Mouse (Mus musculus): ENCODE data around the gene Eif4g1. TPM values are rescaled to one million over a fixed set of nuclear protein-coding genes. Genes with fewer than 3 reads are reported as not detected.

Gene Eif4g1
- total and polyA plus RNA-seq, 2 experiments from 2014 or later = 74.6 to 296 TPM

DNA sequence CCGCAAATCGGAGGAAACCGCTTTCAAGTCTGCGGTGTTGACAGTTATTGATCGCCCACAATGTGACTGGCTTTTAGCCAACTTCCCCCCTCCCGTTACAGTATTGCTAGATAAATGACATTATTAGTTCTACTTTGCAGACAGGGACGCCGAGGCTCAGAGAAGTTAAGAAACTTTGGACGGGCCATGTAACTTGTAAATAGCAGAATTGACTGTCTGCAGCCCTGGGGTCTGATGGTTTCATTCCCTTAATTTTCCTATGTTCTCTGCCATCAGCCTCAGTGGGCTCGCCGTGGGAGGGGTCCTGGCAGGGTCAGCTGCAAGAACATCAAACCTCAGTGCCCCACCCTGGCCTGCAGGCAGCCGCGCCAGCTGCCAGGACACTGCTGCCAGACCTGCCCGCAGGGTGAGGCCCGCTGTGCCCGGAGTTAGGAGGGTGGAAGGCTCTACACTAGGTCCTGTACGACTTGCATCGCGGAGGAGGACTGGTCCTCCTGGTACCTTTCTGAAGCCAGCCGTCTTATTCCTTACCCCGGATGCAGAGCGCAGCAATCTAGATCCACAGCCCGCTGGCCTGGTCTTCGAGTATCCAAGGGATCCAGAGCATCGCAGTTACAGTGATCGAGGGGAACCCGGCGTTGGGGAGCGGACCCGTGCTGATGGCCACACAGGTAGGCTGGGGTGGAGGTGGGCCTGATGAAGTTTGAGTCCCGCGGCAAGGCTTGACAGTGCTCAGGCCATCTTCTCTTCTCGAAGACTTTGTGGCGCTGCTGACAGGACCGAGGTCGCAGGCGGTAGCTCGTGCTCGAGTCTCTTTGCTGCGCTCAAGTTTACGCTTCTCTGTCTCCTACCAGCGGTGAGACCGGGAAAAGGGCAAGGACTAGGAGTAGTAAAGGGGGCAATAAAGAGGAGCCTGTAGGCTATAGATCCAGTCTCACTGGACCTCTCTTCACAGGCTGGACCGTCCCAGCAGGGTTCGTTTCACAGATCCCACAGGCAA, 65.9 kb downstream of the Eif4g1 start, which contains the start of gene Thpo:
Thpo (minus strand) TSS at position 781 of the 1,000 bp plus-strand sequence.
- Histone ChIP-seq H3K36me3 (replicated peaks; ENCODE audit: control insufficient read depth, insufficient read depth, low read length) (no peaks in the 10 kb centered on the region), H3K27ac (ENCODE audit: low read depth) (no peak within 1 kb of the TSS), H3K4me3 (ENCODE audit: low read depth, low read length) (peak within 1 kb of the TSS; percentile 66), H3K9me3 (replicated peaks; ENCODE audit: control insufficient read depth, low read length) (no peaks in the 10 kb centered on the region), H3K4me1 (ENCODE audit: control insufficient read depth, insufficient read depth) (peaks cover 10% of the 10 kb centered on the region; the same call in 1 of the 2 replicates), H3K4me2 (ENCODE audit: low read depth, low read length) (peak within 1 kb of the TSS; percentile 99), H3K9ac (replicated peaks; ENCODE audit: low read depth, low read length) (0 out of 2 replicates have a peak within 1 kb of the TSS, but pooled peaks have one; percentile 54), H3K27me3 (ENCODE audit: control insufficient read depth, insufficient read depth, low read length) (peaks cover 64% of the 10 kb centered on the region)
- ATAC-seq (ENCODE audit: insufficient read depth, low read depth) = no peak
- DNase-seq (ENCODE audit: low spot score) = no peak
- 5% methylated on average over 45 of the region's 45 CpGs for WGBS
- TF ChIP-seq CTCF (IDR thresholded peaks at IDR 0.05; ENCODE audit: low read depth) (no peak), EP300 (IDR thresholded peaks at IDR 0.05; ENCODE audit: low read depth) (no peak)

DNA sequence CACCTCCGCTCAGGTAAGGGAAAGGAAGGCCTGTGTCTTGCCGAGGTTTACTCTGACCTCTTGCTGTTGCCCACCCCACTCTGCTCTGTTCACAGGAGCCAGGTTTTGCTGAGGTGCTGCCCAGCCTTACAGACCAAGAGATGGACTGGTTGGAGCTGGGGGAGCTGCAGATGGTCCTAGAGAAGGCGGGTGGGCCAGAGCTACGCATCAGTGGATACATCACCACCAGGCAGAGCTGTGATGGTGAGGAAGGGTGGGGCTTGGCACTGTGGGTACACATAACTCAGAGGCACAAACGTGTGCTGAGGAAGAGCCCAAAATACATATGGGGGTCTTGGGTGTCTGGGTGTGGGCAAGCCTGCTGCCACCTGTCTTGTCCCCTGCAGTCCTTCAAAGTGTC, 67.5 kb downstream of the Eif4g1 start:
- no peak for TF ChIP-seq CTCF (IDR thresholded peaks at IDR 0.05; ENCODE audit: low read depth)
- no peak for TF ChIP-seq EP300 (IDR thresholded peaks at IDR 0.05; ENCODE audit: low read depth)
- WGBS = 72% methylated on average over 5 of the region's 5 CpGs
- Histone ChIP-seq H3K4me1 (ENCODE audit: control insufficient read depth, insufficient read depth) (peaks cover 10% of the 10 kb centered on the region; the same call in 1 of the 2 replicates), H3K27ac (ENCODE audit: low read depth) (no peak overlapping the region), H3K4me2 (ENCODE audit: low read depth, low read length) (no peak overlapping the region), H3K4me3 (ENCODE audit: low read depth, low read length) (no peak overlapping the region), H3K27me3 (ENCODE audit: control insufficient read depth, insufficient read depth, low read length) (peaks cover 64% of the 10 kb centered on the region), H3K9ac (replicated peaks; ENCODE audit: low read depth, low read length) (no peak overlapping the region), H3K9me3 (replicated peaks; ENCODE audit: control insufficient read depth, low read length) (no peaks in the 10 kb centered on the region), H3K36me3 (replicated peaks; ENCODE audit: control insufficient read depth, insufficient read depth, low read length) (no peaks in the 10 kb centered on the region)
- DNase-seq (ENCODE audit: low spot score) (no peak), ATAC-seq (ENCODE audit: insufficient read depth, low read depth) (no peak)

DNA sequence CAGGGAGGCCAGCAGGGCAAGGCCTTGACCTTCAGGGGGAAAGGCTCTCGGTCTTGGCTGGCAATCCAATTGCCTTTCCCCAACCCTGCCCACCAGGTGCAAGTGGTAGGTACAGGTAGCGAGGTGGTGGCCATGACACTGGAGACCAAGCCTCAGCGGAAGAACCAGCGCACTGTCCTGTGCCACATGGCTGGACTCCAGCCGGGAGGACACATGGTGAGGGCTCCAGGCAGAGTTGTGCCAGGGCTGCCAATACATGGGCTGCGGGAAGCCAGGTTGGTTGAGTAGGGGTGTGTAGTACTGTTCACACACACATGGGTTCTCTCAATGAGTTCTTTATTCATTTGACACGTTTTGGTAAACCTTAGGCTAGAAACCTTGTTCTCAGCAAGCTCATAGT, 68.1 kb downstream of the Eif4g1 start:
- H3K27me3 ChIP-seq (ENCODE audit: control insufficient read depth, insufficient read depth, low read length) = peaks cover 62% of the 10 kb centered on the region
- H3K4me2 ChIP-seq (ENCODE audit: low read depth, low read length) = no peak overlapping the region
- no peaks in the 10 kb centered on the region for H3K9me3 ChIP-seq (replicated peaks; ENCODE audit: control insufficient read depth, low read length)
- peaks cover 10% of the 10 kb centered on the region; the same call in 1 of the 2 replicates for H3K4me1 ChIP-seq (ENCODE audit: control insufficient read depth, insufficient read depth)
- H3K36me3 ChIP-seq (replicated peaks; ENCODE audit: control insufficient read depth, insufficient read depth, low read length) = no peaks in the 10 kb centered on the region
- no peak overlapping the region for H3K9ac ChIP-seq (replicated peaks; ENCODE audit: low read depth, low read length)
- WGBS = 80% methylated on average over 7 of the region's 7 CpGs
- H3K27ac ChIP-seq (ENCODE audit: low read depth) = no peak overlapping the region
- ATAC-seq (ENCODE audit: insufficient read depth, low read depth) (no peak), DNase-seq (ENCODE audit: low spot score) (no peak)
- no peak overlapping the region for H3K4me3 ChIP-seq (ENCODE audit: low read depth, low read length)
- no peak for TF ChIP-seq EP300 (IDR thresholded peaks at IDR 0.05; ENCODE audit: low read depth)
- no peak for TF ChIP-seq CTCF (IDR thresholded peaks at IDR 0.05; ENCODE audit: low read depth)

DNA sequence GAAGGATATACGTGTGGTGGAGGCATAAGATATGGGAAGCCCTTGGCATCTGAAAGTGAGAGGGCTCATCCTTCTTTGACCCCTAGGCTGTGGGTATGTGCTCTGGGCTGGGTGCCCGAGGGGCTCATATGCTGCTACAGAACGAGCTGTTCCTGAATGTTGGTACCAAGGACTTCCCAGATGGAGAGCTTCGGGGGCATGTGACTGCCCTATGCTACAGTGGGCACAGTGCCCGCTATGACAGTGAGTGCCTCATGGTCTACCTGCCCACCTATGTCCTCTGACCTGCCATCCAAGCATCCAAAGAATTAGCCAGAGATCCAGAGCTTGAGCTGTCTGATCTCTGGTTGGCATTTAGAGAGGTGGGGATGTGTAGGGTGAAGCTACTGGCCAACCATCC, 68.7 kb downstream of the Eif4g1 start:
- no peak overlapping the region for H3K9ac ChIP-seq (replicated peaks; ENCODE audit: low read depth, low read length)
- no peak overlapping the region for H3K27ac ChIP-seq (ENCODE audit: low read depth)
- WGBS = 75% methylated on average over 5 of the region's 5 CpGs
- peaks cover 10% of the 10 kb centered on the region; the same call in 1 of the 2 replicates for H3K4me1 ChIP-seq (ENCODE audit: control insufficient read depth, insufficient read depth)
- no peak overlapping the region for H3K4me3 ChIP-seq (ENCODE audit: low read depth, low read length)
- no peak for DNase-seq (ENCODE audit: low spot score)
- no peak overlapping the region for H3K4me2 ChIP-seq (ENCODE audit: low read depth, low read length)
- no peaks in the 10 kb centered on the region for H3K9me3 ChIP-seq (replicated peaks; ENCODE audit: control insufficient read depth, low read length)
- ATAC-seq (ENCODE audit: insufficient read depth, low read depth) = no peak
- no peaks in the 10 kb centered on the region for H3K36me3 ChIP-seq (replicated peaks; ENCODE audit: control insufficient read depth, insufficient read depth, low read length)
- H3K27me3 ChIP-seq (ENCODE audit: control insufficient read depth, insufficient read depth, low read length) = peaks cover 56% of the 10 kb centered on the region
- TF ChIP-seq CTCF (IDR thresholded peaks at IDR 0.05; ENCODE audit: low read depth) (no peak), EP300 (IDR thresholded peaks at IDR 0.05; ENCODE audit: low read depth) (no peak)

DNA sequence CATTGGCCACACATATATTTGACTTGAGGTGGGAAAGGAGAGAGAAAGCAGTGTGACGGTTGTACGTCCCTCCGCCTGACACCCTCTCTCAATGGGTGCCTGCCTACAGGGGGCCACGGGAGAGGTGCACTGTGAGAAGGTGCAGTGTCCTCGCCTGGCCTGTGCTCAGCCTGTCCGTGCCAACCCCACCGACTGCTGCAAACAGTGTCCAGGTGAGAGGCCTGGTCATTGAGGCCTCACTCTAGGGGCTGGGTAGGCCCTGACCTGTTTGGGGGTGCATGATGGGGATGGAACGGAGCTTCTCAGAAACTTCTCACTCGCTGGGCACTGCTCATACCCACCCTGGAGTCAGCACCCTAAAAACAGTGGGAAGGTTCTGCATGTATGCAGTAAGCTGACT, 71.7 kb downstream of the Eif4g1 start:
- no peak overlapping the region for H3K27ac ChIP-seq (ENCODE audit: low read depth)
- ATAC-seq (ENCODE audit: insufficient read depth, low read depth) (no peak), DNase-seq (ENCODE audit: low spot score) (no peak)
- WGBS = 89% methylated on average over 9 of the region's 9 CpGs
- no peak for TF ChIP-seq CTCF (IDR thresholded peaks at IDR 0.05; ENCODE audit: low read depth)
- no peak for TF ChIP-seq EP300 (IDR thresholded peaks at IDR 0.05; ENCODE audit: low read depth)
- no peaks in the 10 kb centered on the region for H3K9me3 ChIP-seq (replicated peaks; ENCODE audit: control insufficient read depth, low read length)
- H3K4me1 ChIP-seq (ENCODE audit: control insufficient read depth, insufficient read depth) = no peaks in the 10 kb centered on the region
- no peak overlapping the region for H3K9ac ChIP-seq (replicated peaks; ENCODE audit: low read depth, low read length)
- H3K4me3 ChIP-seq (ENCODE audit: low read depth, low read length) = no peak overlapping the region
- H3K27me3 ChIP-seq (ENCODE audit: control insufficient read depth, insufficient read depth, low read length) = peaks cover 26% of the 10 kb centered on the region
- no peaks in the 10 kb centered on the region for H3K36me3 ChIP-seq (replicated peaks; ENCODE audit: control insufficient read depth, insufficient read depth, low read length)
- no peak overlapping the region for H3K4me2 ChIP-seq (ENCODE audit: low read depth, low read length)

Other genes with a start within 250 kb of the Eif4g1 start
- gene Abcc5, start 241.9 kb upstream of the Eif4g1 start, total RNA-seq (2014; rRNA removed; ENCODE audit: low replicate concordance) = 60.7 and 64.3 TPM in 2 replicates
- gene Abcc5, start 241.9 kb upstream of the Eif4g1 start, polyA plus RNA-seq (2015; fragmentation: Nextera tagmentation; extraction: Ambion mirVana) = 26.0 and 29.9 TPM in 2 replicates
- gene Eif2b5, start 169.5 kb upstream of the Eif4g1 start, total RNA-seq (2014; rRNA removed; ENCODE audit: low replicate concordance) = 67.6 and 86.3 TPM in 2 replicates
- gene Eif2b5, start 169.5 kb upstream of the Eif4g1 start, polyA plus RNA-seq (2015; fragmentation: Nextera tagmentation; extraction: Ambion mirVana) = 60.0 and 60.2 TPM in 2 replicates
- gene Dvl3, start 151.3 kb upstream of the Eif4g1 start, total RNA-seq (2014; rRNA removed; ENCODE audit: low replicate concordance) = 30.1 and 36.9 TPM in 2 replicates
- gene Dvl3, start 151.3 kb upstream of the Eif4g1 start, polyA plus RNA-seq (2015; fragmentation: Nextera tagmentation; extraction: Ambion mirVana) = 10.0 and 11.4 TPM in 2 replicates
- 327 and 429 TPM in 2 replicates for gene Ap2m1, start 132.8 kb upstream of the Eif4g1 start, total RNA-seq (2014; rRNA removed; ENCODE audit: low replicate concordance)
- gene Ap2m1, start 132.8 kb upstream of the Eif4g1 start, polyA plus RNA-seq (2015; fragmentation: Nextera tagmentation; extraction: Ambion mirVana) = 363 and 375 TPM in 2 replicates
- gene Abcf3, start 119.7 kb upstream of the Eif4g1 start, total RNA-seq (2014; rRNA removed; ENCODE audit: low replicate concordance) = 47.1 and 76.5 TPM in 2 replicates
- 42.2 and 44.3 TPM in 2 replicates for gene Abcf3, start 119.7 kb upstream of the Eif4g1 start, polyA plus RNA-seq (2015; fragmentation: Nextera tagmentation; extraction: Ambion mirVana)
- gene Vwa5b2, start 78.8 kb upstream of the Eif4g1 start, total RNA-seq (2014; rRNA removed; ENCODE audit: low replicate concordance) = 0.46 TPM in 1 of 2 replicates, not detected in the other
- gene Vwa5b2, start 78.8 kb upstream of the Eif4g1 start, polyA plus RNA-seq (2015; fragmentation: Nextera tagmentation; extraction: Ambion mirVana) = 0.04 TPM in 1 of 2 replicates, not detected in the other
- 9.5 and 18.9 TPM in 2 replicates for gene Eef1akmt4, start 56.7 kb upstream of the Eif4g1 start, total RNA-seq (2014; rRNA removed; ENCODE audit: low replicate concordance)
- gene Eef1akmt4, start 56.7 kb upstream of the Eif4g1 start, polyA plus RNA-seq (2015; fragmentation: Nextera tagmentation; extraction: Ambion mirVana) = 11.2 and 12.6 TPM in 2 replicates
- gene Gm49333, start 56.7 kb upstream of the Eif4g1 start, total RNA-seq (2014; rRNA removed; ENCODE audit: low replicate concordance) = not detected in 2 replicates
- not detected in 2 replicates for gene Gm49333, start 56.7 kb upstream of the Eif4g1 start, polyA plus RNA-seq (2015; fragmentation: Nextera tagmentation; extraction: Ambion mirVana)
- 15.3 and 21.6 TPM in 2 replicates for gene Alg3, start 56.6 kb upstream of the Eif4g1 start, total RNA-seq (2014; rRNA removed; ENCODE audit: low replicate concordance)
- 20.2 and 20.7 TPM in 2 replicates for gene Alg3, start 56.6 kb upstream of the Eif4g1 start, polyA plus RNA-seq (2015; fragmentation: Nextera tagmentation; extraction: Ambion mirVana)
- 0.31 and 1.5 TPM in 2 replicates for gene Camk2n2, start 47.0 kb upstream of the Eif4g1 start, total RNA-seq (2014; rRNA removed; ENCODE audit: low replicate concordance)
- gene Camk2n2, start 47.0 kb upstream of the Eif4g1 start, polyA plus RNA-seq (2015; fragmentation: Nextera tagmentation; extraction: Ambion mirVana) = 0.34 and 0.49 TPM in 2 replicates
- 0.43 and 1.5 TPM in 2 replicates for gene Ece2, start 38.5 kb upstream of the Eif4g1 start, total RNA-seq (2014; rRNA removed; ENCODE audit: low replicate concordance)
- 0.21 and 0.26 TPM in 2 replicates for gene Ece2, start 38.5 kb upstream of the Eif4g1 start, polyA plus RNA-seq (2015; fragmentation: Nextera tagmentation; extraction: Ambion mirVana)
- gene Psmd2, start 16.7 kb upstream of the Eif4g1 start, total RNA-seq (2014; rRNA removed; ENCODE audit: low replicate concordance) = 156 and 158 TPM in 2 replicates
- gene Psmd2, start 16.7 kb upstream of the Eif4g1 start, polyA plus RNA-seq (2015; fragmentation: Nextera tagmentation; extraction: Ambion mirVana) = 198 and 206 TPM in 2 replicates
- 24.8 and 25.5 TPM in 2 replicates for gene Fam131a, start 24.9 kb downstream of the Eif4g1 start, total RNA-seq (2014; rRNA removed; ENCODE audit: low replicate concordance)
- 8.7 and 8.8 TPM in 2 replicates for gene Fam131a, start 24.9 kb downstream of the Eif4g1 start, polyA plus RNA-seq (2015; fragmentation: Nextera tagmentation; extraction: Ambion mirVana)
- 8.6 and 27.9 TPM in 2 replicates for gene Polr2h, start 49.4 kb downstream of the Eif4g1 start, total RNA-seq (2014; rRNA removed; ENCODE audit: low replicate concordance)
- gene Polr2h, start 49.4 kb downstream of the Eif4g1 start, polyA plus RNA-seq (2015; fragmentation: Nextera tagmentation; extraction: Ambion mirVana) = 33.7 and 35.7 TPM in 2 replicates
- 4.6 and 16.9 TPM in 2 replicates for gene Clcn2, start 49.4 kb downstream of the Eif4g1 start, total RNA-seq (2014; rRNA removed; ENCODE audit: low replicate concordance)
- 1.4 and 1.9 TPM in 2 replicates for gene Clcn2, start 49.4 kb downstream of the Eif4g1 start, polyA plus RNA-seq (2015; fragmentation: Nextera tagmentation; extraction: Ambion mirVana)
- gene Chrd, start 64.8 kb downstream of the Eif4g1 start, total RNA-seq (2014; rRNA removed; ENCODE audit: low replicate concordance) = 9.7 and 13.9 TPM in 2 replicates
- 0.43 and 0.49 TPM in 2 replicates for gene Chrd, start 64.8 kb downstream of the Eif4g1 start, polyA plus RNA-seq (2015; fragmentation: Nextera tagmentation; extraction: Ambion mirVana)
- gene Thpo, start 66.2 kb downstream of the Eif4g1 start, total RNA-seq (2014; rRNA removed; ENCODE audit: low replicate concordance) = 0.46 TPM in 1 of 2 replicates, not detected in the other
- 0.12 and 0.14 TPM in 2 replicates for gene Thpo, start 66.2 kb downstream of the Eif4g1 start, polyA plus RNA-seq (2015; fragmentation: Nextera tagmentation; extraction: Ambion mirVana)

Data from heart, postnatal 0 days (tissue).